Mouse (Mus musculus): ENCODE data around the gene Dnajc3. TPM values are rescaled to one million over a fixed set of nuclear protein-coding genes. Genes with fewer than 3 reads are reported as not detected.

Dnajc3 gene
- total and polyA plus RNA-seq, 3 experiments, result 12.7 to 18.5 TPM; not detected in 1

GRCm38 (mm10) chr14:119006441-119007102, 68.8 kb downstream of the Dnajc3 start:
- Histone ChIP-seq H3K4me1 (ENCODE audit: control insufficient read depth in 1 of 2, insufficient read depth in 2 of 2, low read length in 2 of 2) (no peaks in the 10 kb centered on the region), H3K27ac (ENCODE audit: control insufficient read depth, low read depth, low read length) (no peak overlapping the region), H3K36me3 (ENCODE audit: control insufficient read depth in 1 of 2, insufficient read depth in 2 of 2, low read length in 2 of 2) (no peaks in the 10 kb centered on the region), H3K79me2 (ENCODE audit: control insufficient read depth, insufficient read depth, low read length, poor library complexity) (no peaks in the 10 kb centered on the region), H3K9ac (ENCODE audit: control insufficient read depth, low read depth, low read length, poor library complexity, severe bottlenecking) (peak overlapping the region; percentile 58), H3K27me3 (ENCODE audit: control insufficient read depth in 1 of 2, insufficient read depth in 2 of 2, low read length in 2 of 2) (no peaks in the 10 kb centered on the region), H3K4me3 (ENCODE audit: control insufficient read depth in 1 of 2, insufficient read depth in 1 of 2, low read depth in 2 of 2, low read length in 2 of 2) (peak overlapping the region; percentile 61 to 84), H3K9me3 (replicated peaks; ENCODE audit: insufficient read depth, low read length) (no peaks in the 10 kb centered on the region)
- DNase-seq (ENCODE audit: low read depth, low spot score), result no peak
- TF ChIP-seq MXI1 (IDR thresholded peaks at IDR 0.05; ENCODE audit: low read depth, low read length), result no peak
- TF ChIP-seq NRF1 (IDR thresholded peaks at IDR 0.05; ENCODE audit: insufficient read depth, low read depth, low read length, poor library complexity, severe bottlenecking), result peak; percentile 31; the same call in 1 of the 2 replicates

GRCm38 (mm10) chr14:119007103-119007951, 69.6 kb downstream of the Dnajc3 start:
- Histone ChIP-seq H3K9ac (ENCODE audit: control insufficient read depth, low read depth, low read length, poor library complexity, severe bottlenecking) (peak overlapping the region; percentile 68), H3K27ac (ENCODE audit: control insufficient read depth, low read depth, low read length) (peak overlapping the region; percentile 65; the same call in 1 of the 2 replicates), H3K79me2 (ENCODE audit: control insufficient read depth, insufficient read depth, low read length, poor library complexity) (no peaks in the 10 kb centered on the region), H3K27me3 (ENCODE audit: control insufficient read depth in 1 of 2, insufficient read depth in 2 of 2, low read length in 2 of 2) (no peaks in the 10 kb centered on the region), H3K4me3 (ENCODE audit: control insufficient read depth in 1 of 2, insufficient read depth in 1 of 2, low read depth in 2 of 2, low read length in 2 of 2) (peak overlapping the region; percentile 76 to 84), H3K4me1 (ENCODE audit: control insufficient read depth in 1 of 2, insufficient read depth in 2 of 2, low read length in 2 of 2) (no peaks in the 10 kb centered on the region), H3K36me3 (ENCODE audit: control insufficient read depth in 1 of 2, insufficient read depth in 2 of 2, low read length in 2 of 2) (no peaks in the 10 kb centered on the region), H3K9me3 (replicated peaks; ENCODE audit: insufficient read depth, low read length) (no peaks in the 10 kb centered on the region)
- DNase-seq (ENCODE audit: low read depth, low spot score), result peak; percentile 97
- no peak for TF ChIP-seq CHD1 (IDR thresholded peaks at IDR 0.05; ENCODE audit: low read depth, low read length)
- TF ChIP-seq ELF1 (IDR thresholded peaks at IDR 0.05; ENCODE audit: low read depth, low read length), result peak; percentile 56; the same call in 1 of the 2 replicates
- TF ChIP-seq POLR2AphosphoS2 (IDR thresholded peaks at IDR 0.05; ENCODE audit: low read length), result peak; percentile 60; the same call in 1 of the 2 replicates
- TF ChIP-seq MYC (IDR thresholded peaks at IDR 0.05; ENCODE audit: low read depth, low read length), result 0 out of 2 replicates have a peak, but pooled peaks have one; percentile 13
- TF ChIP-seq RAD21 (IDR thresholded peaks at IDR 0.05; ENCODE audit: low read depth, low read length), result no peak
- no peak for TF ChIP-seq POLR2AphosphoS5 (IDR thresholded peaks at IDR 0.05; ENCODE audit: borderline replicate concordance, low read depth, low read length)
- peak; percentile 81 for TF ChIP-seq MXI1 (IDR thresholded peaks at IDR 0.05; ENCODE audit: low read depth, low read length)
- peak; percentile 85 for TF ChIP-seq SIN3A (IDR thresholded peaks at IDR 0.05; ENCODE audit: low read length)
- TF ChIP-seq ETS1 (IDR thresholded peaks at IDR 0.05; ENCODE audit: low read depth, low read length), result peak; percentile 23; the same call in 1 of the 2 replicates
- peak; percentile 68 for TF ChIP-seq HCFC1 (IDR thresholded peaks at IDR 0.05; ENCODE audit: low read depth, low read length)
- TF ChIP-seq MAX (IDR thresholded peaks at IDR 0.05; ENCODE audit: low read length), result 0 out of 2 replicates have a peak, but pooled peaks have one; percentile 29
- TF ChIP-seq NRF1 (IDR thresholded peaks at IDR 0.05; ENCODE audit: insufficient read depth, low read depth, low read length, poor library complexity, severe bottlenecking), result peak; percentile 69
- TF ChIP-seq TBP (IDR thresholded peaks at IDR 0.05; ENCODE audit: low read depth, low read length), result peak; percentile 66
- TF ChIP-seq USF2 (IDR thresholded peaks at IDR 0.05; ENCODE audit: borderline replicate concordance in 1 of 2, insufficient read depth in 1 of 2, low read depth in 1 of 2, low read length in 2 of 2), result no peak
- no peak for TF ChIP-seq CHD2 (IDR thresholded peaks at IDR 0.05; ENCODE audit: low read length)
- TF ChIP-seq ZMIZ1 (IDR thresholded peaks at IDR 0.05; ENCODE audit: low read depth, low read length), result no peak
- TF ChIP-seq RCOR1 (IDR thresholded peaks at IDR 0.05; ENCODE audit: low read depth, low read length), result no peak
- TF ChIP-seq ZC3H11A (IDR thresholded peaks at IDR 0.05; ENCODE audit: low read depth, low read length), result no peak
- TF ChIP-seq ZNF384 (IDR thresholded peaks at IDR 0.05; ENCODE audit: low read depth, low read length), result no peak
- peak in 1 of 2 experiments; percentile 50; a peak in 1 of 4 replicates for TF ChIP-seq POLR2A (IDR thresholded peaks at IDR 0.05; ENCODE audit: control insufficient read depth in 1 of 2, insufficient read depth in 1 of 2, low read depth in 1 of 2, low read length in 2 of 2, poor library complexity in 1 of 2)
- 0 out of 2 replicates have a peak, but pooled peaks have one; percentile 12 for TF ChIP-seq KAT2A (conservative IDR thresholded peaks at IDR 0.05; ENCODE audit: low read depth, low read length)
- no peak for TF ChIP-seq MYB (IDR thresholded peaks at IDR 0.05; ENCODE audit: low read depth, low read length)
- TF ChIP-seq MAFK (IDR thresholded peaks at IDR 0.05; ENCODE audit: borderline replicate concordance, low read depth, low read length), result no peak
- TF ChIP-seq BHLHE40 (IDR thresholded peaks at IDR 0.05; ENCODE audit: borderline replicate concordance, low read depth, low read length), result no peak
- TF ChIP-seq NELFE (IDR thresholded peaks at IDR 0.05; ENCODE audit: low read depth, low read length), result peak; percentile 39
